Mouse (Mus musculus): ENCODE measurements around the gene Nf1.
A peak's percentile ranks its signal among the peaks of the same experiment; 100 is the strongest.

The Nf1 gene

DNA sequence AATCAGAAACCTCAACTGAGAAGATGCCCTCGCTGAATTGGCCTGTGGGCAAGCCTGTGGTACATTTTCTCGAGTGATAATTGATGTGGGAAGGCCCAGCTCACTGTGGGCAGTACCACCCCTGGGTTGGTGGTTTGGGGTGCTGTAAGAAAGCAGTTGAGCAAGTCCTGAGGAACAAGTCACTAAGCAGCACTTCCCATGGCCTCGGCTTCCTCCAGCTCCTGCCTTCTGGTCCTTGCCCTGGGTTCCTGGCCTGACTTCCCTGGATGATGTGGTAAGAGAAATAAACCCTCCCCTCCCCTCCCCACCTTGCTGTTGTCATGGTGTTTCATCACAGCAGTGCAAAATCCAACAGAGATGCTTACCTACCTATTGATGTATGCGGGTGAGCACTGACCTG is 11.4 kb upstream of the Nf1 start:
- no peak for DNase-seq (ENCODE audit: extremely low spot score, low read depth, low spot score)

GRCm38 (mm10) chr11:79329585-79329984 is 9.9 kb upstream of the Nf1 start:
- no peak for DNase-seq (ENCODE audit: extremely low spot score, low read depth, low spot score)

DNA sequence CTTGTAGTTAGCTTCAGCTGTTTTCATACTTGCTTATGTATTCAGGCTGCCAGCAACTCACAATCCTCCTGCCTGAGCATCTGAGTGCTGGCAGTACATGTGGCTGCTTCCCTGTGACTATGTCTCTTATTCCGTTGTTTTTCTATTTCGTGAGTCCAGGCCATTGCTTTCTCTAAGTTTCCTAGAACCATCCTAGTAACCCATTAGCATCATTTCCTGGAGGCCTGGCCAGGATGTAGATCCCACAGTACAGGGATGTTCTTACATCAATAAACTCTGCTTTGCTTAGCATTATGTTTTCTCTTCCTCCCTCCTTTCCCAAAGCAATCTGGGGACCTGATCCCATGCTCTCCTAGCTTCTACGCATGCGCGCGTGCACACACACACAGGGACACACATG is 4.4 kb upstream of the Nf1 start:
- DNase-seq (ENCODE audit: extremely low spot score, low read depth, low spot score) = no peak

GRCm38 (mm10) chr11:79336722-79337267 is 2.7 kb upstream of the Nf1 start:
- no peak for DNase-seq (ENCODE audit: extremely low spot score, low read depth, low spot score)

GRCm38 (mm10) chr11:79338621-79339020 is 872 bp upstream of the Nf1 start:
- DNase-seq (ENCODE audit: extremely low spot score, low read depth, low spot score) = no peak

GRCm38 (mm10) chr11:79339808-79340781 is 602 bp downstream of the Nf1 start:
- no peak for DNase-seq (ENCODE audit: extremely low spot score, low read depth, low spot score)

- no peak for DNase-seq (ENCODE audit: extremely low spot score, low read depth, low spot score)
These were observed 17.5 kb downstream of the Nf1 start for GRCm38 (mm10) chr11:79356995-79357394.

GRCm38 (mm10) chr11:79357397-79357796 is 17.9 kb downstream of the Nf1 start:
- DNase-seq (ENCODE audit: extremely low spot score, low read depth, low spot score) = no peak

DNA sequence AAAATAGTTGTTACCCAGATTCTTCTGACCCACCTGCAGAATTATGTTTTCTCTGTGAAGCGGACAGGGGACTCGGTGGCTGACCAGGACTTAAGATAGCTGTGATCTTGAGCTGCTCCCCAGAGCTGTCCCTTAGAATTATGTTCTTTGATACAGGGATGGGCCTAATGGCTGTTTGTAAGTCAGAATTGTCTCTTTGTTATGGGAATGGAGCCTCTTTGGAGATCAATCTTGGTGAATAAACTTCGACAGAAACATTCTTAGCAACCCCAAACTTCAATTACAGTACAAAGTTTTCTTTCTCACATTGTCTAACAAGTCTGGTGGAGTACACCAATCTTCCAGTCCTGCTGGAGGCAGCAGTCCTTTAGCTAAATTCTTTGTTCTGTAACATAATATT is 25.5 kb downstream of the Nf1 start:
- no peak for DNase-seq (ENCODE audit: extremely low spot score, low read depth, low spot score)

GRCm38 (mm10) chr11:79366284-79366683 is 26.8 kb downstream of the Nf1 start:
- DNase-seq (ENCODE audit: extremely low spot score, low read depth, low spot score) = no peak

DNA sequence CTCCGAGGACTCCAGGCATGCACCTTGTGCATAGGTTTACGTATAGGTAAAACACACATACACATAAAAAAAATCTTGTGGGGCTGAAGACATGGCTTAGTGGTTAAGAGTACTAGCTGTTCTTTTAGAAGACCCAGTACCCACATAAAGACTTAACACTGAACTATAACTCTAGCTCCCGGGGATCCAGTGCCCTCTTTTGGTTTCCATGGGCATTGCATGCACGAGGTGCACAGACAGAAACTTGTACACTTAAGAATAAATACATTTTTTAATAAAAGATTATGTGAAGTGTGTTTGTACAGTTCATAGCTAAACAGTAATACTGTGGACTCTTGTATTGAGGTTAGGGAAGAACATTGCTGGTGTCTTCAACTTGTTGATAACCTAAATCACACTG is 33.5 kb downstream of the Nf1 start:
- DNase-seq (ENCODE audit: extremely low spot score, low read depth, low spot score) = no peak

- peak; percentile 79 for DNase-seq (ENCODE audit: extremely low spot score, low read depth, low spot score)
These were observed 58.8 kb downstream of the Nf1 start for GRCm38 (mm10) chr11:79398336-79398735.

- DNase-seq (ENCODE audit: extremely low spot score, low read depth, low spot score) = no peak
These were observed 64.3 kb downstream of the Nf1 start for GRCm38 (mm10) chr11:79403625-79404319.

- no peak for DNase-seq (ENCODE audit: extremely low spot score, low read depth, low spot score)
These were observed 74.4 kb downstream of the Nf1 start for GRCm38 (mm10) chr11:79413761-79414513.

- DNase-seq (ENCODE audit: extremely low spot score, low read depth, low spot score) = no peak
These were observed 83.0 kb downstream of the Nf1 start for GRCm38 (mm10) chr11:79422496-79422895.

- DNase-seq (ENCODE audit: extremely low spot score, low read depth, low spot score) = no peak
These were observed 87.1 kb downstream of the Nf1 start for GRCm38 (mm10) chr11:79426571-79426970.

GRCm38 (mm10) chr11:79427638-79428037 is 88.1 kb downstream of the Nf1 start:
- DNase-seq (ENCODE audit: extremely low spot score, low read depth, low spot score) = peak; percentile 20

DNA sequence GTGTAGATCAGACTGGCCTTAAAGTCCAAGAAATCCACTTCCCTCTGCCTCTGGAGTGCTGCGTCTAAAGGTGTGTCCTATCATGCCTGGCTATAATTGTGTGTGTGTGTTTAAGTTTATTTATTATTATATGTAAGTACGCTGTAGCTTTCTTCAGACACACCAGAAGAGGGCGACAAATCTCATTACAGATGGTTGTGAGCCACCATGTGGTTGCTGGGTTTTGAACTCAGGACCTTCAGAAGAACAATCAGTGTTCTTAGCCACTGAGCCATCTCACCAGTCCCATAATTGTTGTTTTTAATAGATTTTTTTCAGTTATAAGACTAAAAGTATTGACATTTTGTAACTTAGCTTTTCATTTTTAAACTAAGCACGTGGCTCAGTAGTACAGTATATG is 95.8 kb downstream of the Nf1 start:
- DNase-seq (ENCODE audit: extremely low spot score, low read depth, low spot score) = no peak

GRCm38 (mm10) chr11:79448361-79448760 is 108.9 kb downstream of the Nf1 start:
- DNase-seq (ENCODE audit: extremely low spot score, low read depth, low spot score) = no peak

DNA sequence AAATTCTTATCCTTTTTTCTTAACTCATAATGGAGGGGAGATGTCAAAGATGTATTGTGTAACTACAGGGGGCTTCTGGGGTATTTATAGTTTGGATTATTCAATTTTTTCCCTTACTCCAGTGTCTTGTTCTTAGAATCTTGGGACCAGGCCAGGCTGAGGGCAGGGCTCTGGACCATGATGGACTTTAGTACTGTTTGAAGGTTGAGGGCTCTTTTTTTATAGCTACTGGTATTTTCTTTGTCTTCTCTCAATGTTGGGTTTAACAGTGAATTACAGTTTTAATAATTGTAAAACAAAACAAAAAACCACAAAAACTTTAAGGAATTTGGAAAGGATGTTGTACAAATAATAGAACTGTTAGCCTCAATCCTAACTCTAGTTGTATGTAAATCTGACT is 113.5 kb downstream of the Nf1 start:
- no peak for DNase-seq (ENCODE audit: extremely low spot score, low read depth, low spot score)

DNA sequence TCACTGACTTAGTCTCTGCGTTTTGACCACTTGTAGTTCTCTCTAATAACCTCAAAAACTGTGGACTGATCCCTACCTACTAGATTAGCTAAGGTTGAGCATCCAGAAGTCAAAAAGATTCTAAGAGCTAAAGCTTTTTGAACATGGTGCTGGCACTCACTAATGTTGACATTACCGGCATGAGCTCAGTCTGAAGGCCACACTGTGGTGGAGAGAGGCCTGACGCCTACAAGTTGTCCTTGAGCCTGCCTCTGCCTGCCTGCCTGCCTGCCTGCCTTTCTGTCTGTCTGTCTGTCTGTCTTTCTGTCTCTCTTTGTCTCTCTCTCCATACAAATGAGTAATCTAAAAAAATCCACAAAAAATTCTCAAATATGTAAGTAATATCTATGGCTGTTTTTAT is 118.4 kb downstream of the Nf1 start:
- no peak for DNase-seq (ENCODE audit: extremely low spot score, low read depth, low spot score)

Data from hindlimb bud, embryonic 11.5 days (tissue).